Mouse (Mus musculus) A20 (cell line): ENCODE measurements around the gene Btrc.

Source experiments
- DNase-seq: peaks from one replicate; pipeline ENCODE4 v3.0.0-alpha.2; 2011; ENCODE audit warnings: low read depth, low spot score

The Btrc gene

DNA sequence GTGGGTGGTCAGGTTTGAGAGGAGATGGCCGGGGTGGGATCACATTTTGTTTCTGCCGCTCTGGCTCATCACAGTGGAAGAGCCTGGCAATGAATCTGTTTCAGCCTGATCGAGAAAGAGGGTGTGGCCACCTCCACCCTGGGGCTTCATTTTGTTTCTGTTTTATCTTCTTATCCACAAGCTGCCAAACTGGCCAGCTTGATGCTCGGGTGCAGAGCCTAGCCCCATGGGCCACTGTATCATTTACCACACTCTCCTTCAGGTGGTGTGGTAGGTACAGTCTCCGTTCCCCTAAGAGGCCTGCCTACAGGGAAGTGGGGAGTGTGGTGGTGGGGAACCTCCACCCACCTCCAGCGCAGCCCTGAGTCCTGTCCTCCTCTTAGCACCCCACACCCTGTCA is 209.5 kb downstream of the Btrc start:
- DNase-seq = no peak

DNA sequence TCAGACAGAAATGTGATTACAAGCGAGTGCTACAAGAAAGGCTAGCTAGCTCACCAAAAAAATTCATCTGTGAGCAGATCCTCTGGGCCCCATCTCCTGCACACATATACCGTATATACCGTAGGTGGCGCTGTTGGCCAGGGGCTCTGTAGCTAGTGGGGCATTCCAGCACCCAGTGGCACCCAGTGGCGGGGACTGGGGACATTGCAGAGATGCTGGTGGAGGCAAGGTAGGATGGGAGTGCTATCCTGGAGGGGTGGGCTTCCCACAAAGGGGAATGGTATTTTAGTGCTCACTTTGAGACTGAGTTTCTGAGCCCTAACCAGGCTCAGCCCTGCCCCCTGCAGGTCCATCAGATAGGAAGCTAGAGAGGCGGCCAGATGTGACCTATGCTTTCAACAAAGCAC is 210.3 kb downstream of the Btrc start:
- peak; percentile 80 for DNase-seq

DNA sequence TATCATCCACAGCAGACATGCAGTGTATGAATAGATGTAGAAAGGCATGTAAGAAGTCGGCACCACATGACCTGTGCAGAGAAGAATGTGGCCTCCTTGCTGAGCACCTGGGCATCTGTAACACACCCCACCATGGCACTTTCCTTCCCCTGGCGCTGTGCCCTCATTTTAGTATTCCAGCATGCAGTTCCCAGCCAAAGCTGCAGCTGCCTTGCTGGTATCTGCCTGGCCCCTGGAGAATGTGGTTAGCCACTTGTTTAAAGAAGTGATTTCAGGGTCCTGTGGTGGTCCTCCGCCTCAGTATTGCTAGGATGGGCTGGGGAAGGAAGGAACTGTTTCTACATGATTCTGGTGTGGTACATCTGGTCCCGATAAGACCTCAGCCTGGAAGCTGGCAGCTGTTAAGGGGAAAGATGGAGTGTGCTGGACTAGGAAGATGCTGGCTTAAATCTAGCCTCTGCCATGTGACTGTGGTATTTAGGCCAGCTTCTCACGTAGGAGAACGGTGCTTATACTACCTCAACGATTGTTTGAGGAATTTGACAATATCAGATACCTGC is 210.9 kb downstream of the Btrc start:
- DNase-seq = no peak

DNA sequence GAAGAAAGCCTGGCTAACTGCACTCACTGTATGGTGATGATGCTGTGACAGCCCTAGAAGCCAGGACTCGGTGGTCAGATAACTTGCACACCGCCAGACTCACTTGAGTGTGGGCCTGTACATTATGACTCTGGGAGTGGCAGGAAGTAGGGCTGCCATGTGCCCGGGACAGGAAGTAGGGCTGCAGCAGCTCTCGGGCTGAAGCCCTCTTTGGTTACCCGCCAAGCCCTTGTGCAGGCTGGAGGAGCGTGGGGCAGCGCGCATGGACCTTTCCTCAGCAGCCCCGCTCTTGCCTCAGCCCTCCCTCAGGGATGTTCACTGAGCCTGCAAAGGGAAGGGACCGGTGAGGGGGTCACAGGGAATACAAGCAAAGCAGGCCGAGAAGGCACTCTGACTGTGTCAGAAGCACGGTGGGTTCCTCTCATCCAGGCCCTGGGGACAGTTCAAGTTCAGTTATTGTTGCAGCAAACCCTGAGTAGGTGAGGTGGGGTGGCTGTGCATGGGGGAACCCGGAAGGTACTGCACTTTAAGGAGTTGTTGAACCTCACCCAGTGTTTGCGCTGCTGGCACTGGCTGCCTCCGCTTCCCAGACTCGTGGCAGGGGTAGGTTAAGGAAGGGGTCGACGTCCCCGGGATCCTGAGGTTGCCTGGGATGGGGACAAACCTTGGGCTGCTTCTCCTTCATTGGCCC is 211.6 kb downstream of the Btrc start:
- DNase-seq = no peak

DNA sequence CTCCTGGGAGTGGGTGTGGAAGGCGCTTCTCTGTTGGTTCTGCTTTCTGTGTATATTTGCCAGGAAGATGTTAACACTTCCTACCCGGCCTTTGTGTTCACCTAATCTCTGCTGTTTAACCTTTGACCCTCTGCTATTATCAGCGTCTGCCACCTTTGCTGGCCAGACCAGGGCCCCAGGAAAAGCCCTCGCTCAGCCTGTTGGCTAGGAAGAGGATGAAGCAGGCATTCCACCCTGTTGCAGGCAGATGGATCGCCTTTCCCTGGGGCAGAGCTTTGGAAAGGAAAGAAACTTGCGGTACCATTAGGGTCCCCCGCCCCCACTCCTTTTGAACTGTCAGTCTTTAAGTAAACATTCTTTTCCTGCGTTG is 212.1 kb downstream of the Btrc start:
- DNase-seq = no peak

DNA sequence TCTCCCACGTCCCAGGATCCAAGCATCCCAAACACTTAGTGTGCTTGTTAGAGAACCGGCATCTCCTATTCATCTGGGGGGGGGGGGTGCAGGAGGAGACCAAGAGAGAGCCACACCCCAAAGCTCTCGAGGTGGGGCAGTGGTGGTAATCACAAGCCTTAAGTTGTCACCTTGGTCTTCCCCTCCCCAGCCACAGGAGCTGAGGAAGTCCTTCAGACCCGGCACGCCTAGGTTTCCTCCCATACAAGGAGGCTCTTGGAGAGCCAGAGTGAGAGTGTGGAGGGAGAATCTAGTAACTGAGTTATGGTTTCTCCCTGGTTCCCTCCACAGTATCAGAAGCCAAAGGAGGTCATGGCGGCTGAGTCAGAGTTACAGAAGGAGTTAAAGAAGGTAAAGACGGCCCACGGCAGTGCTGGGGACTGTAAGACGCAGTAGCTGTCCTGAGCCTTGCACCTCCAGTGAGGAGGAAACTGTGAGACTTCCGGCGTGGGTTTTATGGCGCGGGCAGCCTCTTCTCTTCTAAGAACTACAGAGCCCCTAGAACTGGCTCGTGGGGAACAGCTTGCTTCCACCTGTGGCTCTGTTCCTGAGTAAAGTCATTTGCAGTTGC is 213.7 kb downstream of the Btrc start:
- DNase-seq = no peak

DNA sequence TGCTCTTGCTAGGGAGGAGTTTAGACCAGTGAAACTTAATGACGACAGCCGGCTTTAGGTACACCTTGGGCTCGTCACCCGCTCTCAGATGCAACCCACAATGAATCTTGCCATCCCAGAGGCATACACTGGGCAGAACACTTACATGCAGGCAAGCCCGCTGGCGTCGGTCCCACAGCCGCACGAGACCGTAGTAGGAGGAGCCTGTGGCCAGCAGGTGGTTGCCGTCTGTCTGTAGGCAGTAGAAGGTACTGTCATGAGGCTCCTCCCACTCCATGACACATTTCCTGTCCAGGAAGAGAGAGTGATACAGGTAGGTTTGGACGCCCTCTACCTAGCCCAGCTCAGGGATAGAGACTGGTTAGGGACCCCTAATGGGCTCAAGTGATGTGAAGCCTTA is 215.4 kb downstream of the Btrc start:
- DNase-seq = no peak

DNA sequence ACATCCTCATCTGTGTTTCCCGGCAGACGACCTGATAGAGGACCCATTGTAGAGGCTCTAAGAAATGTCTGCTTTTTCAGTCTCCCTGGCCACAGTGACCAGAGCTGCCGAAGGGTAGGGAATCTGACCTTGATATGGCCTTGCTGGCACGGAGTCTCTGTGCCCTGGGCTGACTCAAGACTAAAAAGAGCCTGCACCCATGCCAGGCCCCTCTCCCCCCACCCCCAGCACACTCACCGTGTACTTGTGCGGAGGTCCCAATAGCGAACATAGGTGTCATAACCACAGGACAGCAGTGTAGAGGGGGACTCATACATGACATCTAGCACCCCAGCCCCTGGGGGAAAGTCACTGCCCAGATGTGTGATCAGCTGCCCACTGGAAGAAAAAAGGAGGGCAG is 215.9 kb downstream of the Btrc start:
- no peak for DNase-seq
